Mouse (Mus musculus): ENCODE data around the gene Hnrnpa3. TPM values are rescaled to one million over a fixed set of nuclear protein-coding genes. Genes with fewer than 3 reads are reported as not detected.
A peak's percentile ranks its signal among the peaks of the same experiment; 100 is the strongest.

Gene Hnrnpa3
- polyA plus RNA-seq, 3 experiments from 2014 or later: 98.6 to 213 (median 185) TPM

DNA sequence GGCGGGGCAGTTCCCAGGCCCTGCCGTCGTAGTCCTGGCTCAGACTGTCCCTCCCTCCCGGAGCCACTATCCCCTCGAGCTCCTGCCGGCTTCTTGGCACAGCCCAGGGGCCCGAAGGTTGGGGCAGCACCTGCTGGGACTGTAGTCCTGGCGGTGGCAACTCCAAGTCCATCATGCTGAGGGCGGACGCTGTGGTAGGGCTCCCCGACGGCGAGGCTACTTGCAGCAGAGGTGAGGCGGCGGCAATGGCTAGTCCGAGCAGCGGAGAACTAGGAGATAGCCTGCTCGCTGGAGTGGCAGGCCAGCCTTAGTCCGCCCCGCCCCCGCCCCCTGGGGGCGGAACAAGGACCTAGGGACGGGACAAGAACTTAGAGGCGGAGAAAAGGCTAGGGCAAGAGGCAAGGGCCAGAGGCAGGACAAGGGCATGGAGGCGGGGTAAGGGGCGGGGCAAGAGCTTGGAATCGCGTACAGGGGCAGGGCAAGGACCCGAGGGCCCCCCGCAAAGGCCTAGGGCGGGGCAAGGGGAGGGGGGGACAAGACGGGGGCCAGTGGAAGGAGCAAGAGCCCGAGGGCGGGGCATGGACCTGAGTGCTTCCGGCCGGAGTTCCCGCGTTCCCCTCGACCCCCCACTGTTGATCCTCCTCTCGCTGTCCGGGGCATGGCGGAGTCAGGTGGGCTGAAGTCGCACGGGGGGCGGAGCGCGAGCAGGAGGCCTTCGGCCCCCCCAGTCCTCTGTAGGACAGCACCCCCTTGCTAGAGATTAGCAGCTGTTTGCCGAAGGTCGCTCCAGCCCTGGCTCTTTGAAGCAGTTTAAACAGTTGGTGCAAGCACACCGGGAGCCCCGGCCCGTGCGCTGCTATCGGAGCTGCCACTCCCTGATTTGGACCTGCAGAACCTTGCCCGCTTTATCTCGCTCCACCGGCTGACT lies 45.4 kb downstream of the Hnrnpa3 start, which contains the start of gene Nfe2l2:
Nfe2l2 (minus strand) TSS at position 408 of the 928 bp plus-strand sequence.
- peak; percentile 55 for ATAC-seq

DNA sequence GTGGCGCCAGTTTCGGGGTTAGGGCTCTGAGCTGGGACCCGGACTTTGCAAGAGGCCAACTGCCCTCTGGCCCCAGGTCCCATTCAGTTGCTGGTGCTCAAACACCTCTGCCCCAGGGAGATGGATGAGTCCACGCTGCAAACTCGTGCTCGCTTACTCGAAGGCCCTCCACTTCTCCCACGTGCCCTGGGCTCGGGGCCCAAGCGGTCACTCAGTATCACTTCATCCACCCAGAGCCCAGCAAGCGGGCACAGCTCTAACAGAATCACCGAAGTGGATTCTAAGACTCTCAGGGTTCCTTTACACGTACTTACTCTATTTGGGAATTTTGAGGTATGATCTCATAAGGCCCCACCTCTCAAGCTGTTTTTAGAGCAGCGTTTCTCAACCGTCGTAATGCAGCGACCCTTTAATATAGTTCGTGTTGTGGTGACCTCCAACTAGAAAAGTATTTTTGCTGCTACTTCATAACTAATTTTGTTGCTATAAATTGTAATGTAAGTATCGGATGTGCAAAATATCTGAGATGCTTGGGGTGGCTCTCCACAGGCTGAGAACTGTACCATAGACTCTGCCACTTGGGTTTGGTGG lies 46.2 kb downstream of the Hnrnpa3 start:
- no peak for ATAC-seq

DNA sequence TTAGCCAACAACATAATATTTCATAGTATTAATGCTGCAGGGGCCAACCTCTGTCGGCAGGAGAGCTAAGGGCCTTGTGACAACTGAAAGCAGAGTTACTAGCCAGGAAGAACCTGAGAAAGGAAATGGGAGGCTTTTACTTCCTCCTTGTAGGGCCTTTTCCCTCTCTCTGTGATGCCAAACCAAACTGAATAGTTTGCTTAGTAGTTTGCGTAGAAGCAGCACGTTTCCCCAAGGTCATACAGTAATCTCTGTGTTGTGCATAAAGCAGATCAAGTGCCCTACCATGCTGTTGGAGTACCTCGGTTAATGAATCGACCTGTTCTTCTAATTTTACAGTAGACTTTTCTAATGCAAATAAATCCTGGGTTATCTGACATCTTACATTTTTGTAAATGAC lies 47.4 kb downstream of the Hnrnpa3 start:
- ATAC-seq: no peak

DNA sequence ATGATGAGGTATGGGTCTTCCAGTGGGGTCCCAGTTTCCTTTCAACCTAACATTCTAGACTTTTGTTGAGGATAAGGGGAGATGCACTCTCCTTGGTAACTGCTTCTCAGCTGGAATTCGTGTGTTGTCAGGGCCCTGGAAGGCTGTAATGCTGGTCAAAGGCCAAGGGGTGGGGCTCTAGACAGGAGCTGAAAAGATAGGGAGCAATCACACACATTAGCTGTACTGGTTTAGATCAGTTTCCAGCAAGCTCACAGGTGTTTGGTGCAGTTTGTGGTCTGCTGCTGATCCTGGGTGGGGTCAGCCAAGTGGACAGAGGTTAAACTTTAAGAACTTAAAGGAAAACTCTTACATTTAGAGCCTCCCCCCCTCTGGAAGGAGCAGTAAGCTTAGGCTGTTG lies 48.4 kb downstream of the Hnrnpa3 start:
- ATAC-seq: no peak

DNA sequence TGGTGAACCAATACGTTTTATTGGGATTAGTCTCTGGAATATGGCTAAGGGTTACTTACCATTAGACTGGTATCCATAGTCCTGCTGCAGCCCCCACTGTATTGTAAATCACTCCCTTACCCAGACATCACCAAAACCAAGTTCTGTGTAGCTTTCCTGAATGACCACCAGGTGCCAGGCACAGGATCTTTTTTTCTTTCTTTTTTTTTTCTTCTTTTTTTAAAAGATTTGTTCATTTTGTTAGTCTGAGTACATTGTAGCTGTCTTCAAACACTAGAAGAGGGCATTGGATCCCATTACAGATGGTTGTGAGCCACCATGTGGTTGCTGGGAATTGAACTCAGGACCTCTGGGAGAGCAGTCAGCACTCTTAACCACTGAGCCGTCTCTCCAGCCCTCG lies 54.0 kb downstream of the Hnrnpa3 start:
- ATAC-seq: no peak

DNA sequence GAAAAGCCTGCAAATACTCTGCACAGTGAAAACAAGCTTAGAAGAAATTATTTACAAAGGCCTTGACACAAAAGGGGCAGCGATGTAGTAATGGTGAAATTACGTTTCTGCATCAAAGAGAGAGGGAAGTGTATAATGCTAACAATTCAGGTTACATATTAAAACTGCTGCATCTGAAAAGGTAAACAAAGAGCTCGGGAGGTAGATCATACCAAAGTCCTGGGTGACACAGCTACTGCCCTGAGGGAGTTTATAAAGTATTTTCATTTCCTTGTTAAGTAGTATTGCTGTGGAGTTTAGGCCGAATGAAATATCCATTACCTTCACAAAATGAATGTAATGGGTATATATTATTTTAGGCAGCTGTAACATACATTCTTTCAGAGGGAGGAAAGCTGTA lies 55.7 kb downstream of the Hnrnpa3 start:
- ATAC-seq: no peak

DNA sequence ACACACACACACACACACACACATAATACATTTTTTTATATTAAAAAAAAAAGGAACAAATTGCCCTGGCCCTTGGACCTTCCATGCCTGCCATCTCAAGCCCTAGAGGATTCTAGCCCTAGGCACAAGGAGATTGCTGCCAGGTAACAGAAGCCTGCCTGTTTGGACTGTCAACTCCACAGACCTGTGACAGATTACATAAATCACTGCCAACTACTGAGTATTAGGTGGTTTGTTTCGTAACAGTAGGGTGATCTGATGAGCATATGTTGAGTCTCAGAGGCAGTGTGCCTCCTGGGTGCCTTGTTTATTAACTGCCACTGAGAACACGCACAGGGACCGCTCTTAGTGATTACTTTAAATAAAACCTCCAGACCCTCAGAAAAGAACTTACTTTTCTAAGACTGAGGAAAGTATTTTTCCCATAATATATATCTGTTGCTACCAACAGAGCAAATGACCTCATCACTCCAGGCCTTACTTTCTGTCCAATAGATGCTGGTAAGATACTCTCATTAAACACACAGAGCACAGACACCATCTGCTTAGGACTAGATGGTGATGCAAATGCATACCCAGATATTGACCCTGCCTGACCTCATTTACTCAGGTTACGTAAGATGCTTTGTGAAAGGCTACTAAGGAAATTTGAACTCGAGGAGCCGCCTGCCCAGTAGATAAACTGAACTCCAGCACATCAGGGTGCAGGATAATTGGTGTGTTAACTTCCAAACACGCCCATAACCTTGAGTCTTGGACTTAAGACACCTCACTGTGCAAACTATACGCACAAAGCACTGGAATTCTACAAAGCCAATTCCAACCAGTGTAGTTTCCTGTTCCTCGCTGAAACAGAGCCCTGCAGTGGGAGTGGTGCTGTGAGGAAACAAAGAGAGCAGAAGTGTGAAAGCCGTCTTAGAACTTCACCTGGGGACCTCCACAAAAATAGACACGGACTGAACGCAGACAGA lies 57.3 kb downstream of the Hnrnpa3 start:
- no peak for ATAC-seq

Other genes starting within 250 kb of the Hnrnpa3 start
- gene Nfe2l2, start 45.4 kb downstream of the Hnrnpa3 start, polyA plus RNA-seq (2017; shearing (Covaris generic)): 10 to 100 TPM; 37.2 to 54.1 (median 46.1) TPM
- 10 to 100 TPM; 17.6 to 25.3 (median 18.5) TPM for gene Agps, start 172.9 kb downstream of the Hnrnpa3 start, polyA plus RNA-seq (2017; shearing (Covaris generic))

All from inflammation-experienced regulatory T-cells, adult 6 months (primary cell).